Mouse (Mus musculus): ENCODE results near the gene Lctl.

- TF ChIP-seq GATA1 (IDR thresholded peaks at IDR 0.05; ENCODE audit: low read length), result no peak
- TF ChIP-seq TAL1 (IDR thresholded peaks at IDR 0.05; ENCODE audit: low read length), result no peak
Measured at GRCm38 (mm10) chr9:64085976-64086375, 31.0 kb upstream of the Lctl start.

Measured in erythroblast, embryonic 14.5 days (primary cell).